Mouse (Mus musculus) kidney, adult 2 months (tissue): Measurements from ENCODE around the gene Rin1. TPM values are rescaled to one million over a fixed set of nuclear protein-coding genes. Genes with fewer than 3 reads are reported as not detected.

ENCODE experiments used
- DNase-seq: peaks from one replicate; pipeline ENCODE4 v3.0.0; 2021
- H3K27ac ChIP-seq: fragments of 200-500 bp; 2 replicates; pipeline ENCODE4 v1.5.1; 2012; ENCODE audit warnings: low read depth, low read length, control low read depth, inconsistent platforms; ENCODE audit not compliant: insufficient read depth
- H3K27me3 ChIP-seq: fragments of 200-500 bp; replicated peaks from 2 replicates; pipeline ENCODE4 v1.6.1; 2012; ENCODE audit warnings: mild to moderate bottlenecking, moderate library complexity, low read length, inconsistent platforms; ENCODE audit not compliant: control insufficient read depth, insufficient read depth
- H3K36me3 ChIP-seq: fragments of 200-500 bp; 2 replicates; pipeline ENCODE4 v1.6.1; 2012; ENCODE audit warnings: mild to moderate bottlenecking, moderate library complexity, low read length, inconsistent platforms; ENCODE audit not compliant: control insufficient read depth, insufficient read depth
- H3K4me1 ChIP-seq: fragments of 200-500 bp; 2 replicates; pipeline ENCODE4 v1.6.1; 2011; ENCODE audit warnings: low read length; ENCODE audit not compliant: control insufficient read depth, insufficient read depth
- H3K4me3 ChIP-seq: fragments of 200-500 bp; 2 replicates; pipeline ENCODE4 v1.5.1; 2011; ENCODE audit warnings: mild to moderate bottlenecking, low read depth, low read length, control low read depth; ENCODE audit not compliant: insufficient read depth
- CTCF ChIP-seq: fragments of 200-500 bp; conservative IDR thresholded peaks from 2 replicates; pipeline ENCODE4 v1.5.1; 2011; ENCODE audit warnings: low read depth, mild to moderate bottlenecking, control low read depth, low read length, moderate library complexity, mixed read lengths; ENCODE audit not compliant: insufficient read depth, insufficient read length
- POLR2A ChIP-seq: fragments of 200-500 bp; IDR thresholded peaks from one replicate; pipeline ENCODE4 v1.6.1; 2011; ENCODE audit warnings: low read depth, low read length, control low read depth
- WGBS: fragments of 180-500 bp; shearing (Covaris S2); methylation state at CpG from one replicate; pipeline ENCODE4 v1.1.7; 2018; 5-methylcytosine and 5-hydroxymethylcytosine counted together
- polyA plus RNA-seq: library from polyadenylated mRNA; depleted of rRNA; stranded (reverse); fragments of >200 nt; gene quantifications from 2 replicates; pipeline ENCODE4 v1.2.3, GENCODE M21; 2012

The Rin1 gene
- polyA plus RNA-seq, 1 experiment: 2.8 TPM

DNA sequence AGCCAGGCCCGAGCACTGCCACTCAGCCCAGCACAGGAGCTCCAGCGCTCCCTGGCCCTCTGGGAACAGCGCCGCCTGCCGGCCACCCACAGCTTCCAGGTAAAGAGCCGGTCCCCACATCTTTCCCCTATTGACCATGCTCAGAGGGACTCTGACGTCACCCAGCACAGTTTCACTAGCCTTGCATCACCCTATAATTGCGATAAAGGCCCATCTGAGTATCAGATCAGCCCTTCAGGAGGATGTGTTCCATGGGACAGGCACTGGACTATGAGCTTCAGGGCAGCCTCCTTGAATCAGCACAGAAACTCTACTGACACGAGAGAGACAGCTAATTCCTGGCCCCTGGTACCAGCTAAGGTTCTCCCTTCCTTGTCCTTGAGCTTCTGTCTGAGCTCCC is 3.6 kb downstream of the Rin1 start:
- TF ChIP-seq POLR2A (no peak), CTCF (peak; percentile 64)
- peak; percentile 37 for DNase-seq
- no peaks in the 10 kb centered on the region for H3K36me3 ChIP-seq
- no peak overlapping the region for H3K27ac ChIP-seq
- no peaks in the 10 kb centered on the region for H3K27me3 ChIP-seq
- no peak overlapping the region for H3K4me3 ChIP-seq
- no peaks in the 10 kb centered on the region; the same call in 1 of the 2 replicates for H3K4me1 ChIP-seq
- 36% methylated on average over 9 of the region's 9 CpGs for WGBS

DNA sequence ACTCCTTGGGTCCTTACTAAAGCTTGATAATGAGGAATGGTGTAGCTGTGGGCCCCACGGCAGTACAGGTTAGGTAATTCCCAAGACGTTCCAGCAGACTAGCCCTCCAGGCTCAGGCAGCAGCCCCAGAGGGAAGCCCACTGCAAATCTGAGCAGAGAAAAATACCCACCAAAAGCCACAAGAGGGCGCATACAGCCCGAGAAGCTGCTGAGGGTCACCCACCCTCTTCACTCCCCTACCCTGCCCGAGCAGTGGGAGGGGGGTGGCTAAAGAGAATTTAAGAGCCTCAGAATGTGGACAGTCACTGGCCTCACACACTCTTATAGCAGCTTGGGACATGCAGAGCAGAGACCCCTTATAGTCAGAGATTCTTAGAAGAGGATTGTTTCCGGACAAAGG is 6.0 kb downstream of the Rin1 start:
- no peaks in the 10 kb centered on the region for H3K4me1 ChIP-seq
- WGBS: 19% methylated on average over 6 of the region's 6 CpGs
- no peaks in the 10 kb centered on the region for H3K36me3 ChIP-seq
- TF ChIP-seq CTCF: peak; percentile 54
- no peak for TF ChIP-seq POLR2A
- no peaks in the 10 kb centered on the region for H3K27me3 ChIP-seq
- DNase-seq: peak; percentile 35
- H3K4me3 ChIP-seq: no peak overlapping the region
- H3K27ac ChIP-seq: no peak overlapping the region

DNA sequence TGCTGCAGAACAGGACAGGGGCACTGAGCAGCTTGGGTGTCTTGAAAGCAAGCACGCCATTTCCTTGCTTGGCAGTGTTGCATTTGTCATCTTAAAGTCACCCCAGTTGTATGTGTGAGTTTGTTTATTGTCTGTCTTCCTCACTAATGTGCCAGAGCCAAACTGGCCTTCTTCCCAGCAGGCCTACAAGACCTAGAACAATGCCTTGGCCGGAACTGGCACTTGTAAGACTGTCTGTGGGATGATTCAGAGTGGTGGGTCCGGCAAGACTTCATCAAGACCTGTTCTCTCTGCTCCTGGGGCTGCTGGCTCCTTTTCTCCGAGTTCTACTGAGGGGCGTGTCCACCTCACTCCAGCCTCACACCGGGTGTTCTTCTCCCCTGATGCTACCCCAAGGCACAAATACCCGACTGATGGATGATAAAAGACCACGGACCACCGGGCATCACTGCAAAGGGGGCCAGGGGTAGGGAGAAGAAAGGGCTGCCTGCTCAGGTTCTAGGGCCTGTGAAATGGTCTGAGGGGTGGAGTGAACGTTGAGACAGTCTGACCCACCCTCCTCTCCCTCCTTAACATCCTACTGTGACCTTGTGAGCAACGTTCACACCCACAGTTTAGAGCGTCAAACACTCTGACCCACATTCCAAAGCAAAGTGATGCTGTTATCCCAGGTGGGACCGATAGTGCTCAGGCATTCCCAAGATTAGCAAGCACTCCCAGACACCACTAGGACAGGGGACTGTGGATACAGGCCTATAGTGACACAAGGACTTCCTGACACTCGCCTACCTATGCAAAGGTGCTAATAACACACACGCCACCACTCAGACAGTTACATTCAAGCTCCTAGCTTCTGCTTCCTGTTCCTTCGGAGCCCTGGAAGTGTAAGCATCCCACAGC is 7.8 kb downstream of the Rin1 start:
- DNase-seq: no peak
- no peaks in the 10 kb centered on the region for H3K4me1 ChIP-seq
- H3K4me3 ChIP-seq: no peak overlapping the region
- WGBS: 42% methylated on average over 16 of the region's 16 CpGs
- no peak overlapping the region for H3K27ac ChIP-seq
- TF ChIP-seq POLR2A (no peak), CTCF (no peak)
- H3K36me3 ChIP-seq: no peaks in the 10 kb centered on the region
- no peaks in the 10 kb centered on the region for H3K27me3 ChIP-seq

DNA sequence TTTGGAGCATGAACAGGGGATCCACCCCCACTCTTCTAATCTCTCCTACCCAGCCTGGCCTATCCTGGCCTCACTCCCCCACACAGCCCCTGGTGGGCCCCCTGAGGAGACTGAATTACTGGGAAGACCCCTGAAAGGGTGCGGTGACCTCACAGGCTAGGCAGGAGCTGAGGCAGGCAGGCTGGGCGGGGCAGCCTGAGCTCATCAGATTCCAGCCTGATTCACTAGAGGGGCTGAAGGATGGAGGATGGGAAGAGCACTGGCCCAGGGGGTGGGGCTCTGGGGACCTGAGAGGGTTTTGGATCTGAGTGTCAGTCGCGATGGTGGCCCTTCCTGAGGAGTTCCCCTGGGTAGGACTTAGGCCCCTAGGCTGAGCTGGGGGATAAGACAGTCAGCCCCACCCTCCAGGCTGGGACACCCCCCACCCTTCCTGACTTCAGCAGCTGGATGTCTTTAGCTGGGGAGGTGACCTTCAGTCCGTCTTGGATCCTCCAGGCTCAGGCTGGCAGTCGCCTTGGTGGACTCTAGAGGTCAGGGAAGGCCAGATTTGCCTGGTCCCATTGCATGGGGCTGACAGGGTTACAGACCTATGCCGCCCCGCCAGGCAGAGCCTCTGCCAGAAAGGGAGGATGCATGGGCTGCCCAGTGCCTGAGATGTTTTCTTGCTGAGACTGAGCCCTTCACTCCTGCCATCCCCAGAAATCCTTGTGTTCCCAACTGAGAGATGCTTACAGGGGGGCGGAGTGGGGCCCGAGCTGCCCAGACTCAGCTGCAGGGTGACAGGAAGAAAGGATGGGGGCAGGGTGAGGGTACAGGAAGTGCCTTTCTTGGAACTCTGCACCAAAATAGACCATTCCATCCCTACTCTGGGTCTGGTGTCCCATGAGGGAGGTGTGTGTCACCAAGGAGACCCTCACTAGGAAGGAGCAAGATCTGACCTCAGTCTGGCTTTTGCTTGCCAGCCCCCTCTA is 8.8 kb downstream of the Rin1 start:
- Histone ChIP-seq H3K4me1 (no peaks in the 10 kb centered on the region), H3K27ac (peak overlapping the region; percentile 14; the same call in 1 of the 2 replicates), H3K36me3 (no peaks in the 10 kb centered on the region), H3K4me3 (no peak overlapping the region), H3K27me3 (no peaks in the 10 kb centered on the region)
- TF ChIP-seq CTCF (no peak), POLR2A (no peak)
- 26% methylated on average over 10 of the region's 10 CpGs for WGBS
- peak; percentile 41 for DNase-seq

DNA sequence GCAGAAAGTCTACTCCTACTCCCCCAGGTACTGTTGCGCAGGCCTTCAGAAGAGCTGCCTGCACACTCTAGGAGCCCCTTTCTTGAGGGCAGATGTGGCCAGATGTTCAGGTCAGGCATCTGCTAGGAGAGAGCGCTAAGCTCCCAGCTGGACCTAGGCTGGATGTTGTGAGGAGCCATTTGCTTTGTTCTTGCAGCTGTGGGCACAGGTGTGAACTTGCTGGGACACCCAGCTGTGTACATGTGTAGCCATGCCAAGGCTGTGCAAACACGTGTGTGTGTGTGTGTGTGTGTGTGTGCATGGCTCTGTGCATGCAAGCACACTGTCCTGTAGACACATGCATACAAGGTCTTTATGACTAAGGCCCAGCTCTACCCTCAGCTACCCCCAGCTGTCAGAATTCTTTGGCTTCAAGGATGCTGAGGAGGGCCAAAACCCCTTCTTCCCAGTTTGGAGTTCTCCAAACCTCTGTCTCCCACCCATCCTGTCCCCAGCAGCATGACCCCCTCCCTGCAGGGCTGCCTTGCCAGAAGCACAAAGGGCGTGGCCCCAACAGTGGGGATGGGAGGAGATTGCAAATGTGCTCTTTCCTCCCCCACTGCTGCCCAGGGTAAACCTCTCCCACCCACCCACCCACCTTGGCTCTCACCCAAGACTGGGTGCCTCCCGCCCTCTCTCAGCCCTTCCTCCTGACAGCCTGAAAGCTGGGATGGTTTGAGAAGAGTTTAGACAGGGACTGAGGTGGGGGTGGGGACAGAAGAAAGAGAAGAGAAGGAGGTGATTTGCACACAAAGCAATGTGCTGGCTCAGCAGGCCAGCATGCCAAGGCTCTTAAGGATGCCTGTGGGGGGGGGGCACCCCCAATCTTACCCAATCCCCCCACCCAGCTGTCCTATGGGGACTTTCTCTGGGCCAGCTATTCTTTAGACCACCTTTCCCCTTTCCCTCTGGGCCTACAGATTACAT is 10.4 kb downstream of the Rin1 start:
- Histone ChIP-seq H3K4me1 (no peaks in the 10 kb centered on the region), H3K27me3 (no peaks in the 10 kb centered on the region), H3K4me3 (no peak overlapping the region), H3K27ac (no peak overlapping the region), H3K36me3 (no peaks in the 10 kb centered on the region)
- no peak for DNase-seq
- WGBS: 55% methylated on average over 5 of the region's 5 CpGs
- TF ChIP-seq POLR2A: no peak
- TF ChIP-seq CTCF: no peak

DNA sequence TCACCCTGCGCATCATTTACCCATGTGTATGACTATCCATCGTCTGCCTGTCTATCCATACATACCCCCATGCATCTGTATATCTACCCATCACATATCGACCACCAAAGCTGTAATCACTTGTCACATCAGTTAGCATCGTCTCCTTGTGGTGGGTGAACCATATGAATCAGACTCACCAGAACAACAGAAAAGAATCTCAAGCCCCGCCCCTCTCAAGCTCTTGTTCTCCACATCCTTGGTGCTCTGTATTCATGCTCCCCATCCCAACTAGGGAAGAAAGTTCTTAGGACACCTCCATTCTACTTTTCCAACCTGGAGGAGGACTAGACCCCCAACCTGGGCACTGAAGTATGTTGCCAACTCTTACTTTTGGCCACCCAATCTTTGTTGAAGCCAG is 11.8 kb downstream of the Rin1 start:
- H3K27ac ChIP-seq: no peak overlapping the region
- H3K36me3 ChIP-seq: no peaks in the 10 kb centered on the region
- TF ChIP-seq POLR2A (no peak), CTCF (no peak)
- H3K4me3 ChIP-seq: no peak overlapping the region
- WGBS: 88% methylated on average over 5 of the region's 5 CpGs
- H3K4me1 ChIP-seq: no peaks in the 10 kb centered on the region; the same call in 1 of the 2 replicates
- no peak for DNase-seq
- no peaks in the 10 kb centered on the region for H3K27me3 ChIP-seq
